Mouse (Mus musculus) cerebellum, postnatal 10 days (tissue): ENCODE results near the gene Gm20422.

Source experiments
- DNase-seq, 2 experiments: peaks; one replicate each; pipeline ENCODE4 v3.0.0; 2021; ENCODE audit warnings: mixed read lengths in 2 of 2

The Gm20422 gene

GRCm38 (mm10) chr8:69701810-69702209, 72.9 kb downstream of the Gm20422 start:
- no peak for DNase-seq
